Mouse (Mus musculus) bone marrow, adult 2 months (tissue): ENCODE results near the gene Cdc42ep1.

Experiments used
- CTCF ChIP-seq: fragments of 200-500 bp; IDR thresholded peaks from 2 replicates; pipeline ENCODE4 v1.5.1; 2011; ENCODE audit warnings: low read length, control low read depth; ENCODE audit not compliant: control insufficient read depth, insufficient read depth
- POLR2A ChIP-seq: fragments of 200-500 bp; IDR thresholded peaks from 2 replicates; pipeline ENCODE4 v1.6.1; 2011; ENCODE audit warnings: low read depth, mild to moderate bottlenecking, control low read depth, low read length, borderline replicate concordance; ENCODE audit not compliant: control insufficient read depth

GRCm38 (mm10) chr15:78808980-78809379 is 33.4 kb upstream of the Cdc42ep1 start:
- TF ChIP-seq CTCF (no peak), POLR2A (no peak)
